Mouse (Mus musculus) right cerebral cortex, postnatal 10 days (tissue): ENCODE results near the gene Garnl3.

Experiments
- DNase-seq, 2 experiments: peaks; one replicate each; pipeline ENCODE4 v3.0.0; 2021; ENCODE audit warnings: low spot score in 2 of 2

Garnl3 gene

DNA sequence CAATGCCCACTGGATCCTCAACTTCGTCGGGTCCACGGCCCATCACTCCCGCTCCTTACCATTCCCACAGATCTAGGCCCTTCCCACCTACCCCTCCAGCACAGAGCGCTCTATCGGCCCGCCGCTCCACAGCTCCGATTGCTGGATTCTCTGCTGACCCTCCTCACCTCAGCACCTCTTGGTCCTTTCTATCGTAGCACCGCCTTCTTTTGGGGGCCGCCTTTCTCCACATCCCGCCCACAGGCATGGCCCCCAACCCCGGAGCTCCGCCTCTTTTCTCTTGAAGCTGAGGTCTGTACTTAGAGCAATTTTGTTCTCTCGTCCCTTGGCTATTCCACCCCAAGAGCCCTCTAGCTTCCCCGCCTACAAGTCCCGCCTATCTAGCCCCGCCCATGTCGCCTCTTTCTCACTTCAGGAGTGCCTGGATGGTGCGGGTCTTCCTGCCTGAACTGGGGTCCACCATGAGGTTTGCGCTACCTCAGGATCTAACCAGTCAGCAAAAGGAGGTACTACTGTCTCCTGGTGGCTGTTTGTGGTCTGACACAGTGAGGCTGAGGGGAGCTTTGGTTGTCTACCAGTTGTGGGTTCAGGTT is at the start of gene Garnl3:
TSS of gene Garnl3 (minus strand) at position 155 of the 593 bp plus-strand sequence.
- DNase-seq: peak; percentile 80 to 89

DNA sequence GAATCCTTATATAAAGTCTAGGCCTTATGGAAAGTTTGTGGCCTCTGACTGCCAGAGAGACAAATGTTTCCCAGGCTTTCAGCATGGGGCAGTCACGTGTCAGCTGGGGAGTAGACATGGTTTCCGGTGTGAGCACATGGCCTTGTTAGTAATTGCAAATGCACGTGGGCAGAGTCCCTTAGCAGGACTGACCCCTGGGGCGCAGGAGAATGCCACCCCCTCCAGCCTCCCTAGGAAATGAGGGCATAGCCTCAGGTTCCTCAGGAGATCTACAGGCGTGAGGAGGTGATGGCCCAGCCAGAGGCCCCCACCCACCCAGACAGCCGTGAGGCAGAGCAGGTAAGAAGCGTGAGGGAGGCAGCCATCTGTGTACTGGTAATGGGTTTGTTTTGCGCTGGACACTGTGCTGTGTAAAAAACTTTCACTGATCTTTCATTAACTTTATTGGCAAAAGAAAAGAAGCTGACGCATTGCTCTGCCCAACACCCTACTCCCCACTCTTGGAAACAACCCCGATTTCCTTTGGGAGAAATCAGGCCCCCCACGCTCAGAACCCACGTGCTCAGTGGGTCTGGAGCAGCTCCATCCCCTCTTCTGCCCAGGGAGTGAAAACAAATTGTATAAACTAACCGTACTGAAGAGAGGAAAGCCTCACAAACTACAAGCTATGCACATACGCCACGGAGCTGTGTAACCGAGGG is 48.6 kb upstream of the Garnl3 start:
- DNase-seq: no peak

DNA sequence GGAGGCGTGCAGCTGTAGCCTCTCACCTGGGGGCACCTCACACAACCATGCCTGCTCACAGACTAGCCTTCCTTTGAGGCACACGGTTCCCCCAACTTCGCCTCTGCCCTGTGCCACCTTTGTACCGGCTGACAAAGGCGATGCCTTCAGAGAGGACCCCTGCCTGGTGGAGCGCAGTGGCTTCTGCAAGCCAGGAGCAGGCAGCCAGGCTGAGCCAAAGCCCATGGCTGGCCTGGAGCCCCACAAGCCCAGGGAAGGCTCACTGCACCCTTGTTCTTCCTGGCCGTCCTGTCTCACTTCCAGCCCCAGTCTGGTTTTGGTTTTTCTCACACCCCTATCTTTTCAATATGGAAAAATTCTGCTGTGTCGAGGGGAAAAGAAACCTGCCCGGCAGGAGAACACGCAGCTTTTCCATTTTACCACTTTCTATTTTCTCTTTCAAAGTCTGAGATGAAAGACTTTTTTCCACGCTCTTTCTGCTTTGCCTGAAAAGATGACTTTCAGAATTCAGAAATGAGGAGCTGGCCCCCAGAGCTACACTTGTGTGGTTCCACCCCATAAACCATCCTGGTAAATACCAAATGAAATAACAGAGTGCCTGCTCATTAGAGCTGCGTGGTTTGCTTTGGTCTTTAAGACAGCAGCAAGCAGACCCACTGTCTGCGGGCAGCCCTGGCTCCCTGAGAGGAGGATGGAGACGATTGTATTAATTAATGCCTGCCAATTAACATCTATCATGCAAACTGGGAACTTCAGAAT is 47.9 kb upstream of the Garnl3 start:
- no peak for DNase-seq

DNA sequence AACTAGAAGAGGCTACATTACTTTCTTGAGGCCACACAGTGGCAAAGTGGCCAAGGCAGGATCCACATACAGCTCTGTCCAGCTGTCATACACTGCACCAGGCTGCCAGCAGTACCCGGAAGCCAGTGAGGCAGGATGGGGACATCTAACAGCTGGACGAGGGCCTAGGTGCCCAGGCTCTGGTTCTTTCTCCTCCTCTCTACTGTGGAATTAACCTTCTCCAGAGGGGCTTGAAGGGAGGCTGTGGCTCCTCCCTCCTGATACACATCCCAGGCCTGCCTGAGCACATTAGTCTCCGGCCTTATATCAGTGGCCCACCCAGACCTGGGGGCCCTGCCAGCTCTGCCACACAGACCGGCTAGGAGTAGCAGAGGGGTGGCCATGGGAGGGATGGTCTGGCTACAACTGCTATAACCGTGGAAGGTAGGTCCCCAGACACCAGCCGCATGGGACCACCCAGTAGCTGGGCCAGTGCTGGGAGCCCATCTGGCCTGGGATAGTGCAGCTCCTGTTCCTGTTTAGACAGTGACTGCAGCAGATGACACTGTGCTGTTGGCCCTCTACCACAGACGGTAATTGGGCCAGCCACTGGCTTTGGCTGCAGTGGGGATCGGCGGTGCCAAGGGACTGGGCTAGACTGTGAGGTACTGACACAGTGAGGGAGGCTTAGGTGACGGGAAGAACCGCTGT is 46.9 kb upstream of the Garnl3 start:
- DNase-seq: peak; percentile 69 to 70

DNA sequence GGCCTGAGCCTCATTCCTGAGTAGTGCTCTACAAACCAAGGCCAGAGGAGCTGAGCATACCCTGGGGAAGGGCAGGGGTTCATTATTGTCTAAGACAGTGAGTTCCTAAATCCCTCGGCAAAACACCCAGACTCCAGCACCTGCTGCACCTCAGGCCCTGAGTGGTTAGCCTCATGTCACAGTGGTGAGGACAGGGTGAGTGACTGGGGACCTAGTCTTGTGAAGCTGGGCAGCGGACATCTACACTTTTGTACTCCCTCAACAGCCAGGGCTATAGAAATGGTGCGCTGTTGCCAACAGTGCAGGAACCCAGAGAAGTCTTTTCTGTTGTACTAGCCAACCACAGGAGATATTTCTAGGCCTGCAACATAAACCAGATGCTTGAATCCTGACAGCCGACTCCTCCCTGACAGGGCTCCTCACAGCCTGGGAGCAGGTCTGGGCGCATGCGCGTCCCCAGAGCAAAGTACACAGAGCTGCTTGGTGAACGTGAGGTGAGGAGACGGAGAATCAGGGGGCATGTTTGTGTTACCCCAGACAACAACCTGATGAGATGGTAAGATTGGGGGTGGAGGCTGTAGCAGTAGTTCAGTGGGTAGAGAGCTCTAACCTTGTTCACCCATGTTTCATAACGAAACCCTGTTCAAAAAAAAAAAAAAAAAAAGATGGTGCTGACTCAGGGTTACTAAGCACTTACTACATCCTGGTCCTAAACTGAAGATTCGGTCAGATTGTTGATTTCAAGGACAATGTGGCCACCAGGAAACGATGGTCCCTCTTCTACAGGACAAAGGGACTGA is 46.2 kb upstream of the Garnl3 start:
- DNase-seq: no peak

DNA sequence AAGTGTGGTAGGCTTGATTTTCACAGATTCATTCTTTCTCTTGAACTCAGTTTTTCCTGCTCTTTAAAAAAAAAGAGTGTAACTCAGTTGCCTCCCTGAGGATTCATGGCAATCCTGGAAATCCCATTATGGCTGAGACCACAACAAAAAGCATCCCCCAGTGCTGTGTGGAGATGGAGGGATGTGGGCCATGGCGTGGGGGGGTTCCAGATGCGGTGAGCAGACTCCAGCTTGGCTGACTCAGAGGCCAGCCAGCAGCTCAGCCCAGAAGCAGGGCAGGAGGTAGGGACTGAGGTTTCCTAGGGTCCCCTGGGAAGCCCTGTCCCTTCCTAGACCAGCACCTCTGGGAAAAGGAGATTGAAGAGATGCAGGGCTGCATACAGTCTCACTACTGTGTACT is 45.5 kb upstream of the Garnl3 start:
- DNase-seq: no peak

DNA sequence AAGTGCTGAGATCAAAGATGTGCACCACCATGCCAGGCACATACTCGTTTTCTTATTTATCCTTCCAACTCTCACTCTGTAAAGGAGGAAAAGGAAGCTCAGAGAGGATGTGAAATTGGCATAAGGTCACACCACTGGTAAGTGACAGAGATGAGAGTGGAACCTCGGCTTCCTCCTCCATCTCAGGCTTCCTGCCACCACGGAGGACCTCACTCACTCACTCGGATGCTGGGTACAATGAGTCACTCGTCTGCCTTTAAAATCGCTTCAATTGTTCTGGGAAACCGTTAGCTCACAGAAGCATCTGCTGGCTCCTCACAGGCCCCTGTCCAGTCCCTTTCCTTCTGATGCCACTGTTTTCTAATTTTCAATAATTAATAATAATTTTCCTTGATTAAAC is 45.1 kb upstream of the Garnl3 start:
- no peak for DNase-seq

DNA sequence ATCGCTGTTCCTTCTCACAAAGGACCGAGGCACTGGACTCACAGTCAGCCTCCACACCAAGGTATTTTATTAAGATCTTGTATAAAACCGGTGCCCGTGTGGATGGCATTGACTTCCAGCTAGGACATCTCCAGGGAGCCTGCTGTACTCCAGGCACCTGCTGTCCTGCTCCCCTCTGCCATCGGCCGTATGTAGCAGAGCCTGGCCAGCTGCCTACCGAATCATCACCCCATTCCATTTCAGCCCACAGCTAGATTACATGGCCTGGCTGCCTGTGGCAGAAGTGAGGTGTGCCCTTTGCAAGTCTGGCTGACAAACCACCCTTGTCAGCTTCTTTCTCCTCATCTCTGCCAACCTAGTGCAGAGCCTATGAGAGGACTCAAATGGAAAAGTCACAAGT is 42.2 kb upstream of the Garnl3 start:
- no peak for DNase-seq

DNA sequence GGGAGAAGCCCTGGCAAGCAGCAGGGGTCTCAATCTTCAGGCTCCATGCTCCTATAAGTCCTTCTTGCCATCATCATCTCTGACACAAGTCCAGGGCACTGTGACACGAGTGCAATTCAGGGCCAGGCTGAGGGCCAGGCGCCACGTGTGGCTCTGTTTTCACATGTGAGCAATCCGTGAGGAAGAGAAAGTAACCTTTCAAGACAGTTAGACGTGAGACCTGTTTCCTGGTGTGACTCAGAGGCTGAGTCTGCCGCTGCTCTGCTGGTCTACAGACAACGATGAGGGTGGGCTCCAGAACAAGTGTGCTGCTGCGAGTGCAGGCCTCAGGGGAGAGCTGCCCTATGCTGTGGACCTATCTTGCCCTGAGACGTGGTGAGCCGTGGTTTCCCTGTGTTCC is 41.7 kb upstream of the Garnl3 start:
- DNase-seq: no peak

DNA sequence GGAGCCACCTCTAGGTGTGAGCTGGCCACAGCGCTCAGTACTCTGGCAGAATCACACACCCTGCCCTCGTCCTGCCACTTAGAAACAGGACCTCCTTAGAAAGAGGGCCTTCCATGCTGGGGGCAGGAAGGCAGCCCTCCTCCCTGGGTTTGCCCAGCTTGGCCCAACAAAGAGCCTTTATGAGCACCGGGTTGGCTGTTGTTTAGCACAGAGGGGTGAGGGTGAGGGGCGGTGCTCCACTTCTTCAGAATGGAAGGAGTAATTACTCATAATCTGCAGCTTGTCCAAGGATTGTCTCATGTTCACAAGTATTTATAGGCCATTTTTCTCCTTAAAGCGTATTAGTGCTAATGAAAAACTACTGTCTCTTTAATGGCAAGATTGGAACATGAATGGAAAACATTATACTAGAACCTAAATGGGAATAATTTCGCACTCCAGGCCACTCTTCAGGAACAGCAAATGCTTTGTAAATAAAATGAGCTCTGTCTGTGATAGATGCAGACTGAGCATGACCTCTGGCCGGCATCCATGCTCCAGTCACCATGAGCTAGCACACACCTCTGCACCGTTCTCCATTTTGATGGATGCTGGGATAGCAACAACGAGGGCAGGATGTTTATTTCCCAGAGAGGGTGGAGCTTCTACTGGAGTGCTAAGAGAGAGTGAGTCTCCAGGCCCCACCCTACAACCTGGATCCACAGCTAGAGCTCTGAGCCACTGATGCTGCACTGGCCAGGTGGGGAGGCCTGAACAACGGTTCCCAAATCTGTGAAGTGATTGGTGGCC is 39.5 kb upstream of the Garnl3 start:
- no peak for DNase-seq

DNA sequence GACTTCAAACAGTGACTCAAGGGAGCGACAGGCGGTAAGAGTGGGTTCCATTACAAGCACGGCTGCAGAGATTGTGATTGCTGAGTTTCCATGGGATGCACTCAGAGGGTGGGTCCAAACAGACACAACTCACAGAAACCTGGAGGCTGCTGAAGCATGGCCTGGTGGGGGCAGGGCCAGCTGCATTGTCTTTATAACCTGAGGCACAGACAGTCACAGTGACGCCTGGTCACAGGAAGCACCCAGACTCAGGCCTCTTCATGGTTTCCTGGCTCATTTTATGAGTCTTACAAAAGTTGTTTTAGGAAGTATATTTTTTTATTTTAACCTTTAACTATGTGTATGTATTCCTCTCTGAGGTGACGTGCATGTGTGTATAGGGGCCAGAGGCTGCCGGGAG is 38.0 kb upstream of the Garnl3 start:
- DNase-seq: no peak

DNA sequence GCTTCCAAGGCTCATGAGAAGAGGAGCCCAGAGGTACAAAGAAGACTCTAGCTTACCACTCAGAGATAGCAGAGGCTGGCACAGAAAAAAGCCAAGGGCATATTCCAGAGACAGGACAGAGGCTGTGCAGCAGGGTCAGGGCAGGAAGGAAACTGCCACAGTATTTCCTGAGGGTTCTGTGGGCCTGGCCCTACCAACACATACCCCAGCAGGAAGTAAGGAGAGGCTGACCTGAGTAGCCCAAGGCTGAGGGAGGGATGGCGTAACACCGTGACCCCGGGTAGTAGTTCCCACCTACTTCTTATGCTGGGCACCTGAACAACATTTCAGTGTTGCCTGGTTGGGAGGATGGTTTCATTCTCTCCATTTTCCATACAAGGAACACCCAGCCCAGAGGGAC is 35.6 kb upstream of the Garnl3 start:
- DNase-seq: no peak

DNA sequence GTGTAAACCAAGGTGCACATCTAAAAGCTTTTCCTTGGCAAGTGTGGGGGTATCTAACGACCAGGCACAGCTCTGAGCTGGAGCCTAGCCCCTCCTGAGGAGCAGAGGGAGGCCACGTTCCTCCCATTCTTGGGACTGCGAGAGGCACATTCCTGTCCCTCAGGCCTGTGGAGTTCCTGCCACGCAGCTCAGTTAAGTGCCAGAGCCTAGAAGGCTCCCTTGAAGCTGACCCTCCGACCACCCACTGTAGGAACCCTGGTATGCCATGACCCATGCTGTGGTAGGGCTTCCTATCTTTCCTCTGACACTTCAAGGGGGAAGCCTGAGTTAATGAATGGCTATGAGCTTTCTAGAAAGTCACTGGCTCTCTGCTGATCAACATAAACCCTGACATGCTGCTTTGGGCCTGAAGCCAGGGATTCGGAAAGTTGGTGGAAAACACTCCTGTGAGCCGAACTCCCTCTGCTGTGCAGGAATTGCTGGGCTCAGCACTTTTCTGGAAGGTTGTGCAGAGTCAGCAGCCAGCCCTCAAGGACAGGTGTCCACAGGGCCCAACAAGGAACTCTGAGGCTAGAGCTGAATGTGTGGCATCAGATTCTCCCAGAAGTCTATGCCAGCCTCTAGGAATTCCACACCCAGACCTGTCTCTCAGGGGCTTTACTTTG is 34.4 kb upstream of the Garnl3 start:
- DNase-seq: no peak

DNA sequence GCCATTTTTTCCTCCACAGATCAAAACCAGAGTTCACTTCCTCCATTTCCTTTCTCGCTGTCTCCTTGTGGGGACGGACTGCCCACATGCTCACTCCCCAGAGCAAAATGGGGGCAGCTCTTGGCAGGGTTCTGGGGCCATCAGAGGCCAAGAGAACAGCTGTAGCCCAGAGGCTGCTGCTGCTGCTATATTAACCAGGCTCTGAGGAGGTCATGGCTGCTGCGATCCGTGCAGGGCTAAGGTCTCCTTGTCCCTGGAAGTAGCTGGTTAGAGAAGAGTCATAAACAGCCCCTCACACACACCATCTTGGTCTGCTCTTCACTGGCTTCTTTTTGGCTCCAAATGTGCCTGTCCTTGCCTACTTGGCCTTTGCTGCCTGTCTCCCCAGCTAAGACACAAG is 33.8 kb upstream of the Garnl3 start:
- no peak for DNase-seq

DNA sequence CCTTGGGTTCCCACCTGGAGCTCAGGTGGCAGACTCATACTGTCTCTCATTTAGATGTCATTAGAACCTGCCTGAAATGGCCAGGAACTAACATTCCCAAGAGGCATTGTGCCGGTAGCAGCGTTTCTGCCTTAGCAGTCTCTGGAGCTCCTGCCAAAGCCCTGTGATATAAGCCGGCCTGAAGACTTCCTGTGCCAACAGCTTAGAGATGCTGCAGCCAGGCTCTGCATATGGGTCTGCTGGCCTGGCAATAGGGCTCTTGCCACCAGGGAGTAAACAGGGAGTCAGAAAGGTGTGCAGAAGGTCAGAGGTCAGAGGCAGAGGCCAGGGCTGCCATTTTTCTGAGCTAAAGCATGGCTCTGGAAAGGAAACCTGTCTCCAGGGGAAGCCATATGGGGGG is 33.2 kb upstream of the Garnl3 start:
- DNase-seq: no peak

DNA sequence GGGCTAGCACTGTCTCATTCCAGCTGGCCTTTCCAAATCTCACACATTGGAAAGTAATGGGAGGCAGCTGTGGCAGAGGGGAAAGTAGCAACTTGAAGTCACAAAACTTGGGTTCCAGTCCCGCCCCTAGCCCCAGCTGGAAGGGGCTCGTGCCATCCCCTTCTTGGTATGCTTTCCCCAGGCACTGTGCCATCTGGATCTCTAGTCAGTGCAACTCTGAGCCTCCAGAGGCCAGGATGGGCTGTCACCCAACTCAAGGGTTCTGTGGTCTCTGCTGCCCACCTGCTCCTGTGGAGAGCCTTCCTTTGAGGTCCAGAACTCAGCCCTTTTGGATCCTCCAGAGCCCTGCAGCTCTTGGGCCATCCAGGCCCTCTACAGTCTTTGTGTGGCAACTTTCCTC is 30.7 kb upstream of the Garnl3 start:
- no peak for DNase-seq

DNA sequence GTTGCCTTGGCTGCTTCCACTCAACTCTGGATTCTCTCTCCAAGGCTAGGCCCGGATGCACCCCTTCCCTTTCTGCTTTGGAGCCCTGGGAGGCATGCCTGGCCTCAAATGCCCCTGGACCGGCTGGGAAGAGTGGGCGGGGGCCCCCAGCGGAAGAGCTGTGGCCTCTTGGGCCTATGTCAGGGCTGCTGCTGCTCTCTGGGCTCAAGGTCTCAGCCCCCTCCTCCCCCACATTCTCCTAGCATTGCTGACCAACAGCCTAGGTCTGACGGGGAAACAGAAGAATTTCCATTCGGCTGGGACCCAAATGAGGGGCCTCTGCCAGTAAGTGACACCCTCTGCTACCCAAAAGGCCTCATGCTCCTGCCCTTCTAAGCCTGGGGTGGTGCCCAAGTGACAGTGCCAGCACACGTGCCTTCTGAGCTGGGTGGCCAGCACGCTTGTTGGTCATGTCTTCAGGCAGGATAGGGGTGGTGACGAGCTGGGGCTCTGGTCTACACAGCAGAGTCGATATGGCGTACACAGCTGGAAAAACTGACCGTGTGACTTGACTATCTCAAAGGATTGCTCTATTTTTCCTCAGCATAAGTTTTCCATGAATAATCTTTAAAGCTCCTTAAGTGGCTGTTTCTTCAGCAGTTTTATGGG is 29.0 kb upstream of the Garnl3 start:
- DNase-seq: no peak

DNA sequence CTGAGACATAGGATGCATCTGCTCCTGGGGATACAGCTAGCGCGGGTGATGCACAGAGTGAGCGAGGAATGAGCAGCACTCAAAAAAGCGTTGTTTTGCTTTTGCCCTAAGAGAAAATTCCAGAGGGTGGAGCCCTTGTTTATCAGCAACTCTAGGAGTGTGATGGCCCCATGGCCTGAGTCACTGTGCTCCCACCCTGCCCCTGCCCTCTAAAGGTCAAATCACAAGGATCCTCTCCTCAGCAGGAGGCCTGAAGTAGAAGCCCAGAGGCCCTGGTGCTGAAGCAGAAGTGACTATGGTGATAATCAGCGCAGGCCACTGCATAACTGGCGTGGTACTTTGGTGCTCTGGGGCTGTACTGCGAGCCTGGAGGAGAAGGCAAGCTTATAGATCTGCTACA is 28.1 kb upstream of the Garnl3 start:
- DNase-seq: no peak

DNA sequence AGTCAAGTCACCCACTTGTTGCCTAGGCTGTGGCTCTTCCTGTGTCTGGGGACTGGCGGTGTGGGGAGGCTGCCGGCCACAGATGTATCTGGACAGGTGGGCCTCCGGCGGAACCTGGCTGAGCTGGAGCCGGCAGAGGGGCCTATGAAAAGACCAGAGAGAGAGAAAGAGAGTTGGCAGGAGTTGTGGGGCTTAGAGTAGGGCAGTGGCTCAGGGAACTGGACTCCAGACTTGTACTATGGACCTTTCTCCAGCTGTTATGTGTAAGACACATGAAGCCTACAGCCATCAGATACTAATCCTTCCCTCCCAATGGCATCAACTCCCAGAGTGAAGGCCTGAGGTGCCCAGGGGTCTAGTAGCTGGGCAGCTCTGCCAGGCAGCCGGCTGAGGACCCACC is 27.4 kb upstream of the Garnl3 start:
- no peak for DNase-seq

DNA sequence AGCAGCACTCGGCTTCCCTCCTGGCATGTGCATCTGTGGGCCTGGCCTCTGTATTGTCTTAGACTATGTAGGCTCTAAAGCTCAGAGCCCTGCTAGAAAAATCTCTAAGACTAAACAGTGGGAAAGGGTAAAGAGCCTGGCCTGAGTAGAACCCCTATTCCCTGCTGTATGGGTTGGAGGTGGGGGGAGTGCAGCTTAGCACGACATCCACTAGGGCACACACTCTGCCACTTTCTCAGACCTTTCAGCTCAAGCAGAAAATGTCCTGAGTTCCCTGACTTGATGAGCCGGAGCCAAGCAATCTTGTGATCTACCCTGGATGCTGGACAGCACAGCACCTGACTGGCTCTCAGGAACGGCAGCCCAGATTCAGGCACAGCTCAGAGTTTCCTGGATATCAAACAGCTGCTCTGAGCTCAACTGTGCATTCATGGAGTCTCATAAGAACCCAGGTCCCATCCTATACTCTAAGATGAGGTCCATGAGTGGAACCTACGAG is 24.9 kb upstream of the Garnl3 start:
- DNase-seq: no peak
